10 mouse cellular contexts compared by ENCODE assay signal in genomic region chr1:64978321-64978799, GRCm38 (mm10). TPM values are rescaled to one million over a fixed set of nuclear protein-coding genes. Genes with fewer than 3 reads are reported as not detected.
DNase-seq lines count a peak whose midpoint lies in the region; ATAC-seq and TF ChIP-seq lines count a peak whose summit lies in the region.
"Had no signal": no experiment of that assay in that cellular context is flagged by ENCODE, and none has a peak within 500 bp of the region (broad histone marks: within the 10 kb centered on the region; RNA-seq: fewer than 3 reads in every experiment).

No protein-coding gene starts in this region.

- TF ChIP-seq POLR2A in CH12.LX (IDR thresholded peaks at IDR 0.05; ENCODE audit: low read depth, low read length) (no peak), myocyte (IDR thresholded peaks at IDR 0.05; ENCODE audit: insufficient read length, low read depth) (no peak)
- TF ChIP-seq POLR2A in lung, adult 2 months (IDR thresholded peaks at IDR 0.05; ENCODE audit: borderline replicate concordance, extremely low read depth, low read depth, low read length) = no peak

- H3K27ac ChIP-seq in CH12.LX (ENCODE audit: insufficient read depth, low read depth) = peak overlapping the region; percentile 76
- H3K27ac ChIP-seq in hindbrain, embryonic 12.5 days = peak overlapping the region; percentile 55; the same call in 1 of the 2 replicates
- H3K27ac ChIP-seq in intestine, embryonic 16.5 days (ENCODE audit: low read length) = no peak overlapping the region
- H3K27ac ChIP-seq: stomach, embryonic 15.5 days had no signal

- H3K4me2 ChIP-seq in CH12.LX (ENCODE audit: insufficient read depth, low read depth, poor library complexity, severe bottlenecking) (peak overlapping the region; percentile 55; the same call in 1 of the 2 replicates), myocyte (ENCODE audit: low read depth) (no peak overlapping the region)
- no peak overlapping the region for H3K4me2 ChIP-seq in hindbrain, embryonic 12.5 days (replicated peaks)
- no peak overlapping the region for H3K4me2 ChIP-seq in intestine, embryonic 16.5 days (ENCODE audit: low read depth, low read length)
- H3K4me2 ChIP-seq: stomach, embryonic 15.5 days had no signal

- 67% methylated on average over 7 of the region's 7 CpGs for WGBS in hindbrain, embryonic 12.5 days
- whole genome bisulfite sequencing in lung, adult 2 months = 67% methylated on average over 7 of the region's 7 CpGs
- 74% methylated on average over 7 of the region's 7 CpGs for WGBS in intestine, embryonic 16.5 days

- TF ChIP-seq EP300 in CH12.LX (IDR thresholded peaks at IDR 0.05; ENCODE audit: low read length) = no peak

- peaks cover 11 to 20% of the 10 kb centered on the region in 2 experiments for H3K4me1 ChIP-seq in CH12.LX (ENCODE audit: control insufficient read depth in 1 of 2, insufficient read depth in 2 of 2)
- peaks cover 13% of the 10 kb centered on the region for H3K4me1 ChIP-seq in hindbrain, embryonic 12.5 days
- H3K4me1 ChIP-seq in lung, adult 2 months (ENCODE audit: control insufficient read depth, insufficient read depth, low read length) = no peaks in the 10 kb centered on the region
- H3K4me1 ChIP-seq in intestine, embryonic 16.5 days (ENCODE audit: control insufficient read depth, insufficient read depth, low read length) = no peaks in the 10 kb centered on the region
- H3K4me1 ChIP-seq: stomach, embryonic 15.5 days had no signal

- no peak overlapping the region for H3ac ChIP-seq in myocyte (ENCODE audit: control insufficient read depth, insufficient read length)

- H3K79me2 ChIP-seq in CH12.LX (replicated peaks; ENCODE audit: control insufficient read depth, extremely low read depth, insufficient read depth, poor library complexity, severe bottlenecking) (no peaks in the 10 kb centered on the region), myocyte (ENCODE audit: control insufficient read depth, insufficient read depth) (no peaks in the 10 kb centered on the region)

- TF ChIP-seq RAD21 in CH12.LX (IDR thresholded peaks at IDR 0.05; ENCODE audit: low read depth, low read length) = no peak

- DNase-seq in 3T3-L1 (ENCODE audit: low read depth, low spot score) (peak; percentile 38), CH12.LX (ENCODE audit: extremely low read depth) (peak; percentile 71)
- DNase-seq in lung, adult 2 months = no peak
- DNase-seq in urinary bladder, postnatal 36 days (ENCODE audit: low spot score in 2 of 2) = no peak
- DNase-seq: heart, postnatal 14 days had no signal

- peak overlapping the region; percentile 50 for H3K9ac ChIP-seq in CH12.LX (ENCODE audit: insufficient read depth, low read depth)
- H3K9ac ChIP-seq in hindbrain, embryonic 12.5 days = no peak overlapping the region
- H3K9ac ChIP-seq in intestine, embryonic 16.5 days (ENCODE audit: low read depth, low read length) = no peak overlapping the region
- H3K9ac ChIP-seq: stomach, embryonic 15.5 days had no signal

- H3K36me3 ChIP-seq in CH12.LX (replicated peaks in 1 of 2; ENCODE audit: control insufficient read depth in 1 of 2, insufficient read depth in 1 of 2, low read length in 1 of 2) = no peaks in the 10 kb centered on the region
- H3K36me3 ChIP-seq in hindbrain, embryonic 12.5 days = no peaks in the 10 kb centered on the region
- no peaks in the 10 kb centered on the region for H3K36me3 ChIP-seq in myocyte (ENCODE audit: control insufficient read depth, insufficient read depth)
- no peaks in the 10 kb centered on the region for H3K36me3 ChIP-seq in intestine, embryonic 16.5 days (ENCODE audit: control insufficient read depth, insufficient read depth, low read length)
- H3K36me3 ChIP-seq: stomach, embryonic 15.5 days had no signal

- dilution Hi-C loops in CH12.LX (cut with MboI; ENCODE audit: extremely low pct_ligation_motif_present, extremely low pct_unique_long_range_greater_than_20kb, low sequenced_read_pairs) = no loop called here

- peak; percentile 88 for ATAC-seq in hindbrain, embryonic 12.5 days (ENCODE audit: low FRiP score)
- ATAC-seq in intestine, embryonic 16.5 days = no peak
- ATAC-seq: Patski had no signal

- H3K9me3 ChIP-seq in CH12.LX (replicated peaks; ENCODE audit: low read length) = no peaks in the 10 kb centered on the region
- no peaks in the 10 kb centered on the region for H3K9me3 ChIP-seq in hindbrain, embryonic 12.5 days (replicated peaks)
- no peaks in the 10 kb centered on the region for H3K9me3 ChIP-seq in intestine, embryonic 16.5 days (ENCODE audit: control insufficient read depth, low read length)
- H3K9me3 ChIP-seq: stomach, embryonic 15.5 days had no signal

- TF ChIP-seq CTCF in CH12.LX (conservative IDR thresholded peaks at IDR 0.05 in 1 of 2, IDR thresholded peaks at IDR 0.05 in 1 of 2; ENCODE audit: low read depth in 2 of 2, low read length in 2 of 2) = no peak
- TF ChIP-seq CTCF in lung, adult 2 months (IDR thresholded peaks at IDR 0.05; ENCODE audit: insufficient read depth, low read length) = no peak

- H3K27me3 ChIP-seq in CH12.LX (replicated peaks) (no peaks in the 10 kb centered on the region), myocyte (ENCODE audit: control insufficient read depth, insufficient read depth, insufficient read length) (no peaks in the 10 kb centered on the region)
- no peaks in the 10 kb centered on the region for H3K27me3 ChIP-seq in hindbrain, embryonic 12.5 days
- no peaks in the 10 kb centered on the region for H3K27me3 ChIP-seq in intestine, embryonic 16.5 days (replicated peaks; ENCODE audit: control insufficient read depth, insufficient read depth, low read length)
- H3K27me3 ChIP-seq: Patski; stomach, embryonic 15.5 days had no signal

- in situ Hi-C loops in CH12.LX (cut with MboI; ENCODE audit: low pct_ligation_motif_present, low pct_unique_long_range_greater_than_20kb, low sequenced_read_pairs) = no loop called here

- H3K4me3 ChIP-seq in CH12.LX (replicated peaks in 1 of 3; ENCODE audit: low read depth in 2 of 3, low read length in 2 of 3, poor library complexity in 1 of 3) = peak overlapping the region in 1 of 3 experiments; percentile 18
- H3K4me3 ChIP-seq in hindbrain, embryonic 12.5 days = no peak overlapping the region
- no peak overlapping the region for H3K4me3 ChIP-seq in myocyte
- H3K4me3 ChIP-seq in lung, adult 2 months (replicated peaks; ENCODE audit: extremely low read depth, low read depth, low read length) = no peak overlapping the region
- no peak overlapping the region for H3K4me3 ChIP-seq in intestine, embryonic 16.5 days (ENCODE audit: low read length)
- H3K4me3 ChIP-seq: stomach, embryonic 15.5 days had no signal

TF ChIP-seq in CH12.LX, 34 proteins besides CTCF, POLR2A, EP300 and RAD21 (continues in another document):
- no peak for TF ChIP-seq NELFE (IDR thresholded peaks at IDR 0.05; ENCODE audit: low read depth, low read length)
- TF ChIP-seq ZNF384 (IDR thresholded peaks at IDR 0.05; ENCODE audit: low read depth, low read length) = peak; percentile 80
- no peak for TF ChIP-seq SIN3A (IDR thresholded peaks at IDR 0.05; ENCODE audit: low read length)
- no peak for TF ChIP-seq JUND (conservative IDR thresholded peaks at IDR 0.05; ENCODE audit: low read depth, low read length)
- no peak for TF ChIP-seq ZMIZ1 (IDR thresholded peaks at IDR 0.05; ENCODE audit: low read depth, low read length)
- TF ChIP-seq ETS1 (conservative IDR thresholded peaks at IDR 0.05; ENCODE audit: low read depth, low read length) = peak; percentile 76
- no peak for TF ChIP-seq ELF1 (IDR thresholded peaks at IDR 0.05; ENCODE audit: low read depth, low read length)
- no peak for TF ChIP-seq JUN (IDR thresholded peaks at IDR 0.05; ENCODE audit: insufficient read depth, low read depth, low read length)
- no peak for TF ChIP-seq USF2 (conservative IDR thresholded peaks at IDR 0.05; ENCODE audit: low read depth, low read length)
- TF ChIP-seq CHD1 (IDR thresholded peaks at IDR 0.05; ENCODE audit: low read depth, low read length) = no peak
- no peak for TF ChIP-seq MYC (IDR thresholded peaks at IDR 0.05; ENCODE audit: low read depth, low read length)
- TF ChIP-seq MAFK (IDR thresholded peaks at IDR 0.05; ENCODE audit: insufficient replicate concordance, low read length) = no peak

TF ChIP-seq in myocyte, 11 proteins besides CTCF, POLR2A, EP300 and RAD21:
- TF ChIP-seq CEBPB (IDR thresholded peaks at IDR 0.05; ENCODE audit: insufficient read depth, poor library complexity, severe bottlenecking) (peak; percentile 35; the same call in 1 of the 2 replicates), MYOD1 (IDR thresholded peaks at IDR 0.05; ENCODE audit: control insufficient read depth in 1 of 3, insufficient read length in 2 of 3, low read depth in 2 of 3) (no peak)

RNA-seq across cellular contexts. Expression of gene Plekhm3, which starts 21.7 kb away (rescaled TPM):
- total RNA-seq in CH12.LX (2012; rRNA removed) (14.1 and 14.6 TPM in 2 replicates), CH12.LX (2014; rRNA removed) (9.5 and 9.9 TPM in 2 replicates)
- polyA plus RNA-seq in CH12.LX (2012; ENCODE audit: insufficient read length, low read depth) (11.3 and 13.0 TPM in 2 replicates), myocyte (2012; fragmentation: generic; extraction: Trizol) (3.9 TPM)
- 11.8 and 13.4 TPM in 2 replicates for polyA plus RNA-seq in hindbrain, embryonic 12.5 days (2016; fragmentation: Nextera tagmentation; extraction: Ambion mirVana)
- polyA plus RNA-seq in lung, adult 2 months (2012; rRNA removed) = 6.9 and 10.5 TPM in 2 replicates
- 3.4 and 3.9 TPM in 2 replicates for polyA plus RNA-seq in intestine, embryonic 16.5 days (2015; fragmentation: Nextera tagmentation; extraction: Ambion mirVana)

RNA-seq across cellular contexts. Expression of gene Akr1cl, which starts 54.2 kb away (rescaled TPM):
- not detected in 2 replicates for total RNA-seq in CH12.LX (2012; rRNA removed)
- total RNA-seq in CH12.LX (2014; rRNA removed) = not detected in 2 replicates
- not detected in 2 replicates for polyA plus RNA-seq in CH12.LX (2012; ENCODE audit: insufficient read length, low read depth)
- polyA plus RNA-seq in hindbrain, embryonic 12.5 days (2016; fragmentation: Nextera tagmentation; extraction: Ambion mirVana) = 0.29 and 0.41 TPM in 2 replicates
- not detected for polyA plus RNA-seq in myocyte (2012; fragmentation: generic; extraction: Trizol)
- polyA plus RNA-seq in lung, adult 2 months (2012; rRNA removed) = not detected in 2 replicates
- 0.11 and 1.4 TPM in 2 replicates for polyA plus RNA-seq in intestine, embryonic 16.5 days (2015; fragmentation: Nextera tagmentation; extraction: Ambion mirVana)
- polyA plus RNA-seq: Patski had no signal

Comparison
In these comparisons a context has a peak if more than half of its experiments do, and no peak if none do; other contexts are left out.
1. DNase-seq: peak in 3T3-L1 (single experiment) and CH12.LX (single experiment); none in lung, adult 2 months (single experiment) and urinary bladder, postnatal 36 days (0 of 2).